Mouse (Mus musculus) adrenal gland, adult (tissue): ENCODE results near the gene Tmem240.
"Not testable (repeated sequence)": the region's sequence is repeated elsewhere in the genome, so short reads cannot be mapped to it uniquely, and the experiment has no call there.

ENCODE experiments used
- DNase-seq, 2 experiments: peaks; one replicate each; pipeline ENCODE4 v3.0.0; 2022 to 2023; ENCODE audit warnings: low spot score in 1 of 2; ENCODE audit not compliant: inconsistent age in 2 of 2

The Tmem240 gene

DNA sequence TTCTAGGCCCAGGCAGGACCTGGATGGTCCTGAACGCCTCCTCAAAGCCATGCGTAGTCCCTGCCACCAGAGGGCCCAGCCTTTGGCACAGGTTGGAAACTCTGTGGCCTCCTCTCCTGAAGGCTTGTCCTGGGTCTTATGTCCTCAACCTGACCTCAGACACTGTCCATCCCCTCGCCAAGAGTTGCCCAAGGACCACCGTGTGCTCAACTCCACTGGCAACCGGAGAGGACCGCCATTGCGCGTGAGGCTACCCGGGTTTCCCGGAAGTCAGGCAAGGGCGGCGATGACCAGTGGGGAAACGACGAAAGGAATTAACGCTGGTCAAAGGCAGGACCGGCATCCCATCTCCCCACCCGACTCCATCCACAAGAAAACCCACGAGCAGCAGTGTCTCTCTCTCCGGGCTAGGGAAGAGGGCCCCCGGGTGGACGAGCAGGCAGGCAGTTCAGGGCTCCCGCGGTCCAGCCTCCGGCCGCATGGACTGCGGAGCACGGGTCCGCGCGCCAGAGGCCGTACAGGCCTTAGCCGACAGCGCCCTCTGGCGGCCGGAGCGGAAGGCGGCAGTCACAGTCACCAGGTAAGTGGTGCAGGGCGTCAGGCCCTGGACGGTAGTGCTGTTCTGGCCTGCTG is 35.4 kb downstream of the Tmem240 start:
- peak; percentile 92 to 97 for DNase-seq

DNA sequence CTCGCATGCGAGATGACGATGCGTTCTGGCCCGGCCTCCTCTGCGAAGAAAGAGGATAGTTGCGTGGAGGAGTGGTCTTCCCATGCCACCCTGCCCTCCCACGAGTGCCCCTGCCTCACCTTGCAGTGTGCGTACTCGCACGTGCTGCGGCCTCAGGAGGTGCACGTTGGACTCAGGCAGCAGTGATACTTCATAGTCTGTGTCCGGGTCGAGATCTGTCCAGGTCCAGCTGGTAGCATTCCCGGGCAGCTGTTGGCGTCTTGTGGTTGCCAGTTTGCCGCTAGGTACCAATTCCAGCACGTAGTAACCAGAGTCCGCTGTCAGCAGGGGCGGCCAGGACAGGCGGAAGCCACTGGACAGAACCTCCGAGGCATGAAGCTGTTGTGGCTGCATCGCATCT is 36.0 kb downstream of the Tmem240 start:
- DNase-seq, result no peak

DNA sequence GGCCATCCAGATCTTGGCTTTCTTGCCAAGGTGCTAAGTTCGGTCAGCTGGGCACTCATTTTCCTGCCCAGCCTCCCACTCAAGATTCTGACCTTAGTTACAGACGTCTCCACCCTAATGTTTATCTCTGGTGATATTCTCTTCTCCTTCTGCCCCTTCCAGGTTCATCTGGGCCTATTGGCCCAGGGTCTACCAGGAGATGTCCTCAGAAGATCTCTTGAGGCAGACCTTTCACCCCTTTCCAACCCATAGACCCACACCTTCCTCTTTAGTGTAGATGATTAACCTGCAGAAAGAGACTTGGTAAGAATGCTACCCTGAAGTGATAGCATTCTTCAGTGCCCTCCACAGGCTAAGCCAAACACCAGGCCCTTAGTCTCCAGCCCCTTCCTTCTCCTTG is 37.1 kb downstream of the Tmem240 start:
- DNase-seq, result no peak

DNA sequence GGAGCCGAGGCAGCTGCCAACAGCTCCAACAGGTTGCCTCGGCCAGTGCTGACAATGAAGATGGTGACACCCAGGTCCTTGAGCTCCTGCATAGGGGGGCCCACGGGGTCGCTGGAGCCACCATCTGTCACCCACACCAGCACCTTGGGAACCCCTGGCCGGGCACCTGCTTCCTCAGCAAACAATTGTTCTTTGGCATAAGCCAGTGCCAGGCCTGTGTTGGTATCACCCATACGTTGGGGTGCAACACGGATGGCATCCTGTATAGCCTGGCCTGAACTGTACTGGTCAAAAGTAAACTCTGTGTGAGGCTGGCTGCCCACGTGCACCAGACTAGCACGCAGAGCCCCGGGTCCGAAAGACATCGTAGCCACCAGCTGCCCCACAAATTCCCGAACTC is 38.2 kb downstream of the Tmem240 start:
- no peak for DNase-seq

DNA sequence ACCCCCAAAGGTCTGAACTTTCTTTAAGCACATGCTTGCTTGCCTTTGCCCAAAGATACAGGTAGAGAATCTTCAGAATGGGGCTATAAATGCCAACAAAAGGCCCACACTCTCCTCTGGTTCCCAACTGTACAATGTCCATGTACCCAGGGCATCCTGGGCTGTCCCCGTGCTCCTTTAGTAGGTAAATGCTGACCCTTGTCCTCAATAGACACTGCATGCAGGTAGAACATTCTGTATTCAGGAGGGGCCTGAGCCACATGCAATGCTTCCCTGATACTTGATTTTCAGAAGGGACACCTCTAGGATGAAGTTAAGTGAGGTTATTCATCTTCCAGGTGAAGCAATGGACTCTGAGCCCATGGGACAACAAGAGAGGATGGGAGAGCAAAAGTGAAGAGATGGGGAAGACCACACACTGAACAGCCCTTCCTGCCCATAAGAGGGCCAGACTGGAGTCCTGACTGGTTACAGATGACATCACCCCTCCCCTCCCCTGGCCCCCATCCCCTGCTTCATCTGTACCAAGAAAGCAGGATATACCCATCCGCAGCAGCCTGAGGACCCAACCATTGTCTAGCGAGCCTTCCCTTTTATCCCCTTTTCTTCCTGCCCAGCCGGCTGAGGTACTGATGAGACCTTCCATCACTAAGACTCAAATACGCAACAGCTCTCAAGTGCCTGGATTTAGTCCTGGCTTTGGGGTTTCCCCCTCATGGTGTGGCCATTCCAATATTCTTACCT is 38.9 kb downstream of the Tmem240 start:
- no peak for DNase-seq

DNA sequence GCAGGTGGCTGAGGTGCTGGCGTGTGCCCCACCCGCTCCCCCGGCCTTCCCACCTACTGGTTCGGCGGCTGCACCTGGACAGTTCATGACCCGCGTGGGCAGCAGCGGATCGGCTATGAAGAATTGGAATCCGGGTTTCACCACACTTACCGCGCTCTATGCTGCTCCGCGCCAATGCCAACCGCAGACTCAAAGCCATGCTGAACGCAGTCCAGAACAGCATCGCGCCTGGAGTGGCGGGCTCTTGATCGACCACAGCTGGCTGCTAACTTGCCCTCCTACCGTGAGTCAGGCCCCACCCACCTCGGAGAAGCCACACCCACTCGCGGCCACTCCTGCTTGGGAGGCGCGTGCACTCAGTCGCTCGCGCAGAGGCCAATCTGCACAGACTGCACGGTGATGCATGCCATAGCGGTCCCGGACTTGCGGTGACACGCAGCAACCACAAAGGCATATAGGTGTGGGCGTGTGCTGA is 39.7 kb downstream of the Tmem240 start, which contains the start of gene Vwa1:
Gene Vwa1, minus strand, starts transcription at position 419 of the 475 bp plus-strand sequence.
- peak; percentile 91 to 96 for DNase-seq

DNA sequence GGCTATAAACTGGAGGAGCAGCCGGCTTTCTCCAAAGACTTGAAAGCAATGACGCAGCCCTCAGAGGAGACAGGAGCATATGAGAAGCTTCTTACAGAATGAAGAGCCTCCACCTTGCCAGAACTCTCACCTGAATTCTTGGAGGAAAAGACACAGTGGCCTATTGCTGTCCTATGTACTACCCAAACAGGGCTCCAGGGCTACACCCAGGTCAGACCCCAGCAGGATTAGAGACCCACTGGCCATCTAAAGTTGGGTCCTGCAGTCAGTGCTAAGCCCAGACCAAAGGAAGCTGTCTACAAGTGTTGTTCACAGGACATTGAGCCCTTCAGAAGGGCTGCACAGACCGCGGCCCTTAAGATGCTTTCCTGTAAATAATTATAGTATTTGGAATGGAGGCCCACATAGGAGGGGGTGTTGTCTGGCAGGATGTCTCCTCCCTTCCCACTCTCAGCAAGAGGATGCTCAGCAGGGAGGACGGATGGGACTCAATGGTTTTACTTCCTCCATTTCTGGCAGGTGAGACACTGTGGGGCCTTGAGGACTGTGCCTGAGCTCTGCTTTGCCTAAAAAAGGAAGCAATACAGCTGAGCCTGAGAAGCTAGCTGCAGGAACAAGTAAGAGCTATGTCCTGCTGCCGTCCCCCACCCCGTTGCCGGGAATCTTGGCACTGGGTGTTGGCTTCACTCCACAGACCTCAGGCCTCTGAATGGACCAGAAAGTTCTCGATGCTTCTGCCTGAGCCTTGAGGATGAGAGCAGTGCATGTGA is 40.6 kb downstream of the Tmem240 start:
- DNase-seq, result peak; percentile 71 to 74

DNA sequence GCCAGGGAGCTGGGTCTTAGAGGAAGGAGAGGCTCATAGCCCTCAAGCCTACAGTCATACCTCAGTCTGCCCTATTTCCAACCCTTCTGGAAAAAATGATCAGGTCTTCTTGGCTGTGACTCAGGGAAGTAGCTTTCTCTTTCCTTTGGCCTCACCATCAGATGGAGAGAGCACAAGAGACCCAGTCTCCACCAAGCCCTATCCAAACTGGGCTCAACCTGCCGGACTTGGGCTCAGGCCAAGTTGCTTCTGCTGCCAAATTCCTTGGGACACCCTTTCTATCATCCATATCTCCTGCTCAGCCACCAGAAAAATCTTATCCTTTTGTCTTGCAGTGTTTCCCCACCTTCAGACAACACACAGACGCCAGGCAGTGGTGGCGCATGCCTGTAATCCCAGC is 41.3 kb downstream of the Tmem240 start:
- DNase-seq, result peak; percentile 53 to 73

DNA sequence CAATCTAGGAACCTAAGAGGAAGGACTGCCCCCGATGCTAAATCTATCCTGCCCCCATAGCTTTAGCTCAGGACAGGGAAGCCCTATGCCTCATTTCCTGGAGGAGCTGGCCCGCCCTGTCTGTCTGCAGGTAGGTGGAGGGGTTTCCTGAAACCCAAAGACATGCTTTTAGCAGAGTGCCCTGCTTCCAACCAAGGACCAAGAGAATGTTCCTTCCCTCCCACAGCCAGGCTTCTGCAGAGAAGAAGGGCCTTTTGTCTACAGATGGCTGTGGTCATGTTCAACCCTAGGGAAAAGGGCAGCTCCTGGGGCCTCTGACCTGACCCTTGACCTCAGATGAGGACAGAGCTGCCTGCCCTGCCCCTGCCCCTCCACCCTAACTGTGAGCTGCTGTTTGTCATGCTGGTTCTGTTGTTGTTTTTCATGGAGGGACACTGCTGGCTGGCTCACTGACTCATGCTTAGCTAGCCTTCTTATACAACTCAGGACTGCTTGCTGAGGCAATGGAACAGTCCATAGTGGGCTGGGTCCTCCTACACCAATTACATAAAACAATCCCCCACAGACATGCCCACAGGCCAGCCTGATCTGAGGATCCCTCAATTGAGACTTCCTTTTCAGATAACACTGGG is 42.2 kb downstream of the Tmem240 start:
- DNase-seq, result peak; percentile 44 to 53

DNA sequence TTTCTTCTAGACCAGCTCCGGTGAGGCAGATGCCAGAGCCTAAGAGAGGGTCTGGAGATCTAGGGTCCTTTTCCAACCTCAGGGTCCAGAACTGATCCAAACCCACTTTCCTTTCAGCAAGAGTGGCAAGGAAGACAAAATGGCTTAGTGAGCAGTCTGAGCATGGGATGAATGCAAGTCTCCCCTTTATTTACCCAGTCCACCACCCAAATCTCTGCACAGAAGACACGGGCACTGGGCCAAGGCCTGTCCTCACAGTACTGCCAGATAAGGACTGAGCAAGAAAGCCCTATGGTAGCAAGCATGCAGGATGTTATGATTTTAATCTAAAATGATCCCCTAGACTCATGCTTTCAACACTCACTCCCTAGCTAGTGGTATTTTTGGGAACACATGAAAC is 43.2 kb downstream of the Tmem240 start:
- peak in 1 of 2 experiments; percentile 45 for DNase-seq

DNA sequence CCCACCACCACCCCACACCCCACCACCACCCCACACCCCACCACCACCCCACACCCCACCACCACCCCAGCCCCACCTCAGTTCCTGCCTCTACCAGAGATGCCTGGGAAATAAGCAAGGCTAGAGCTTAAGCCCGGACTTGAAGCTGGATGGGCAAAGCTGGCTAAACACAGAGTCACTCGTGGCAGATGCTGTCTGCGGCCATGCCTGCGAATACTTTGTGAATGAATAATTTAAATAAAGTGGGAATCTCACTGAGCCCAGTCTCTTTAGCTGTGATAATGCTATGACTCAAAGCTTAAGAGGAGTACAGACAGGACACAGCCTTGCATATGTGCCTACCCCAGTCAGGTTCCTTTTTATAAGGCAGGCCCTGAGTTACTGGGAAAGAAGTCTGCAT is 44.9 kb downstream of the Tmem240 start:
- DNase-seq, result no peak

DNA sequence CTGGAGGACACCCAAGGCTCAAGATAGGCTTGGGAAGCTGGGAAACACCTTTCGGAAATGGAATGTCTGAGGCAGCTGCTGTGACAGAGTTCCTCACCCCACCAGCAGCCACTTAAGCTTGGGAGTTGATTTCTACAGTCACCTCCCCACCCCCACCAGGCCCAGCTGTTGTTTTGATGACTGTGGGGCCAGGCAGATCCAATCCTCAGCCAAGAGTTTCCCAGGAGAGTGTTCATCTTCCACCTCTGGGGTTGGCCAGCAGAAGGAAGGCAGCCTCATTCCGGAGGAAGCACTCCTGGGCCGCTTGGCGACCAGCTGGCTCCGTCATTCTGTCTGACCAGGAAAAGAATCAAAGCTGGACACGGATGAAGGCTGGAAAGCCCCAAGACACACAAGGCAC is 46.3 kb downstream of the Tmem240 start:
- peak; percentile 52 to 73 for DNase-seq

DNA sequence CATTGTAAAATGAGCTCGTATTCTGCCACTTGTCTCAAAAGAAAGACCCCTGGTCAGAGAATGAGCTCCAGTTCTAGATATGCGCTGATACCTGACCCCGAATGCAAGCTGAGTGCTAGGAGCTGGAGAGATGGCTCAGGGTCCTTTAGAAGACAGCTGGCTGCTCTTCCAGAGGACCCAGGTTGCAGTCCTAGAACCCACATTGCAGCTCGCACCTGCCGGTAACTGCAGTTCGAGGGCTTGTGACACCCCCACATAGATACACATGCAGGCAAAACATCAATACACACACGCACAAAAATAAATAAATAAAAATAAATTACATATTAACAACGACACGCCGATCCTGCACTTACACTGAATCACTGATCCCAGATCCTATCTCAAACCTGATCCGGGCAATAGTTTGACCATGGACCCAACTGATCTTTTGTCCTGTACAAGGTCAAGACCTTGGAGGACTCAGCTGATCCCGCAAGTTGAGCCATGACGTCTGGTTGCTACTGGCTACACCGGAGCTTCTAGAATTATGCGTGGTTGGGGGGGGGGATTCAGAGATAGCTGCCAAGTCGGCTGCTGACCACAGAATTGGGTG is 49.0 kb downstream of the Tmem240 start:
- DNase-seq, result no peak

DNA sequence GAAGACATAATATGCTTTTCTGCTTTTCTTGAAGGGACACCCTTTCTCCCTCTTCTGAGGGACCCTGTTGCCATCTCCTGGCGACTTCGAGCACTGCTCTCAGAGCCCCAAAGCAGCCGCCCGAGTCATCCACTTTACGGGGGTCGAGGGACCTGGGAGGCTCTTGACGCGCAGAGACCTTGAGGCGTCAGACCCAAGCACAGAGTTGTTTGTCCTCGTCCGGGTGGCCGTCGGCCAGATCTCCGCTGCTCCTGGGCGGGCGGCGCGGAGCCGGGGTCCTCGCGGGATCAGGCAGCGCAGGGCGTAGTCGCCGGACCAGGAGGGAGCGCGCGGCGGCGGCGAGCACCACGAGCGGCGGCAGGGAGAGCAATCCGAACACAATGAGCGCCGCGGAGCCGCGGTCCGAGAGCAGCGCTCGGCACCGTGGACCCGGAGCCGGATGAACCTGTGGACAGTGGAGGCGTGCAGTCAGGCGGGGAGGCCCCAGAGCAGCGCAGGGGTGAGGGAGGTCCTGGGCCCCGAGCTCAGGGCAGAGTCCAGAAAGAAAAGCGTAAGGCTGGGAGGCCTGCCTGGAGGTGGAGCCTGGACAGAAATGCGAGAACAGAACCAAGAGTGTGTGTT is 49.6 kb downstream of the Tmem240 start:
- DNase-seq, result peak; percentile 84 to 94

DNA sequence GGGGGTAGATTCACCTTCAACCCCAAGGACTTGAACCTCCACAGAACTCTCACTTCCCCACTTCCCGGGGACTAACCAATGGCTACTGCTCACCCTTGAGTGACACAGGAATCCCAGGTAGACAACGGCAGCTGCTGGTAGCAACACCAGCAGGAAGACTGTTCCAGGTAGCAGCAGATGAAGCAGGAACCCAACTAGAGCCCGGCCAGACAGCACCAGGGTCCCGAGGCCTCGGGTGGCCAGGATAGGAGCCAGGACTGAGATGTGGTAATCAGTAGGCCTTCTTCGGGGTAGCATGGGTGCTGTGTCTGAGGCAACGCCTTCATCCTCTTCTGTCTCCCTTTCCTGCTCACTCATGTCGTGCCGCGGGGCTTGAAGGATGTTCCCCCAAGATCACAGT is 50.6 kb downstream of the Tmem240 start:
- no peak for DNase-seq

DNA sequence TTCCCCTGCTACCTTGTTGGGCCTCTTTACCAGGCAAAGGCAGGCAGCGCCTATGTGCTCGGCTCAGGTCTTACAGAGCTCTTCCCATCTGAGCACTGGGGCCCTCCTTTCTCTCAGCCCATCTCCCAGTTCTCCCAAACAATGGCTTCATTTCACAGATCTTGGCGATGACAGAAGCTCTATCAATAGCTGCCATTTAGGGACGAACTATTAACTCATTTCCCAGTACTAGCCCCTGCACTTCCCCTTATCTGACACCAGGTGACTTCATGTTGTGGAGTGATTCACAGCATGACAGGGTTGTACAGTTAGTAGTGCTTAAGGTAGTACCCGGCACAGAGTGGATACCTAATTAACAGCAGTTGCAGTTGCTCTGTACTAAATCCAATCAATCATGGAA is 51.2 kb downstream of the Tmem240 start, which contains the start of gene Tmem88b:
Gene Tmem88b, minus strand, starts transcription at position 56 of the 400 bp plus-strand sequence.
- peak in 1 of 2 experiments; percentile 25 for DNase-seq

DNA sequence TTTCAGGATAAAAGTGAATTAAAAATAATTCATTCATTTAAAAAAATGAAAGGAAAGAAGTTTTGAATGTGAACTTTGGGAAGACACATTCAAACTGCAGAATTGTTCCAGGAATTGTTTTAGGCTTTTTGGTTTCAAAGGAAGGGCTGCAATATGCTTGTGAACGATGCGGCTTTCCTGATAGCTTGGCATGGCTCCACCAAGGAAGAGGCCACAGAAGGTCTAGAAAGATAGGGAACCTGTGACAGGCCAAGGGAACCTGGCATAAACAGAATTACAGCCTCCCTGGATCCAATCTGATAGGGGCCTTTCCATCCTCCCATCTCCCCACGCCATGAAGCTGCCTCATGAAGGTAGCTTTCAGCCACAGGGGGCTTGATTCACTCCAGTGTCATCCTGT is 53.7 kb downstream of the Tmem240 start:
- no peak for DNase-seq

DNA sequence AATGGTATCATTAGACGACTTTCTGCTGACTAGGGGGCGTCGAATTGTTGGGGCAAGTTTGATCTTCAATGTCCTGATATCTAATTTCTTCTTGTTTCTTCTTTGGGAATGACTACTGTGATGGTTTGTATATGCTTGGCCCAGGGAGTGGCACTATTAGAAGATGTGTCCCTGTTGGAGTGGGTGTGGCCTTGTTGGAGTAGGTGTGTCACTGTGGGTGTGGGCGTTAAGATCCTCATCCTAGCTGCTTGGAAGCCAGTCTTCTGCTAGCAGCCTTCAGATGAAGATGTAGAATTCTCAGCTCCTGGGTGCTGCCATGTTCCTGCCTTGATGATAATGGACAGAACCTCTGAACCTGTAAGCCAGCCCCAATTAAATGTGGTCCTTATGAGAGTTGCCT is 54.2 kb downstream of the Tmem240 start:
- not testable (repeated sequence) for DNase-seq

DNA sequence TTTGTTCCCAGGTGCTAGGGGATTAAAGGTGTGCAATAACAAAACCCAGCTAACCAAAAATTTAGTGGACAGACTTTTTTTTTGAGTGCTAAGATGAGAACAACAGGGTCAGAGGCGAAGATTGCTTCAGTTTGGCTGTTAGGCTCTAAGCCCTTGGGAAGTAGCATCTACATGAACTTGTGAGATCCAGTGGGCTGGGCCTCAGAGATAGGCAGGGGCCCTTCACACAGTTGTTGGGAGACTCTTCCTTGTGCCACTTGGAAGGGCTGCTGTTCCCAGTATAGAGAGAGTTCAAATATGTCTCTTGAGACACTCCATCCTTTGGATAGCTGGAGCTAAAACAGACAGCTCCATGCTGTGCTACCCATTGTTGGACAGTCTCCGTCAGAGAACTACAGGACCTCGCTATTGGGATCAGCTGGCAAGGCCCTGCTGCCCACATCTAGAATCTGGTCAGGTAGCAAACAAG is 55.5 kb downstream of the Tmem240 start, which contains the start of gene Ankrd65:
Gene Ankrd65, plus strand, starts transcription at position 419 of the 469 bp plus-strand sequence.
- no peak for DNase-seq
